Mouse (Mus musculus): ENCODE results near the gene Fmnl1.

DNA sequence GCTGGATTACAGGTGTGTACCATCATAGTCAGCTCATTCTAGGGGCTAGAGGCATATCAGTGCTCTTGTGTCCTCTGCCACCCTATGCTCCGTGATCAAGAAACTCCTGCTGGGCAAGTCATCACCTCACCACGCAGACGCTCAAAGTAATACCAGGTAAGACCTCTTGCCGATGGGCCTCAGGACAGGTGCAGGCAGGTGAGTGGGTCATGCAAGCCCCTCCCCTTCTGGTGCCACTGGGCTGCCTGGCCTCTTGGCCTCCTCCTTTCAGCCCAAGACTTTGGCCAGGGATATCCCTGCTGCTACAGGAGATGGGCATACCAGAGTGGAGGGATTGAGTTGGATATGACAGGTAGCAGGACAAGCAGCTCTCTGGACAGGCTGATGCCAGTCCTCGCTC lies 48.4 kb downstream of the Fmnl1 start:
- TF ChIP-seq CTCF (IDR thresholded peaks at IDR 0.05; ENCODE audit: low read depth): no peak
- no peak for TF ChIP-seq EP300 (IDR thresholded peaks at IDR 0.05; ENCODE audit: low read depth)

Measured in liver, postnatal 0 days (tissue).